Mouse (Mus musculus) left cerebral cortex, postnatal 4 days (tissue): ENCODE measurements around the gene Zfp871. TPM values are rescaled to one million over a fixed set of nuclear protein-coding genes. Genes with fewer than 3 reads are reported as not detected.

Experiments
- DNase-seq: peaks from one replicate; pipeline ENCODE4 v3.0.0-alpha.2; 2022
- intact Hi-C: fragments of 180-260 bp; cut with DNase I; formaldehyde crosslinking; loops from one replicate; pipeline ENCODE4 v1.15.1; 2025
- total RNA-seq, 2 experiments: library from RNA; stranded (reverse); gene quantifications; 2 replicates each; pipeline ENCODE4 v1.2.3; 2021

Zfp871 gene
- total RNA-seq = 10 to 100 TPM; 78.3 to 86.9 TPM

- intact Hi-C loops = no loop called here
- peak; percentile 84 for DNase-seq
Measured at GRCm38 (mm10) chr17:32788094-32788559, at the start of gene Zfp871. Gene Zfp871 (minus strand): TSS chr17:32788287.

- DNase-seq = no peak
- intact Hi-C loops = no loop called here
Measured at GRCm38 (mm10) chr17:32830418-32830782, 42.3 kb upstream of the Zfp871 start.

- peak; percentile 73 for DNase-seq
- intact Hi-C loops = no loop called here
Measured at GRCm38 (mm10) chr17:32829540-32830417, 41.7 kb upstream of the Zfp871 start, which contains the start of gene Zfp799. Gene Zfp799 (minus strand): TSS chr17:32830261.

DNA sequence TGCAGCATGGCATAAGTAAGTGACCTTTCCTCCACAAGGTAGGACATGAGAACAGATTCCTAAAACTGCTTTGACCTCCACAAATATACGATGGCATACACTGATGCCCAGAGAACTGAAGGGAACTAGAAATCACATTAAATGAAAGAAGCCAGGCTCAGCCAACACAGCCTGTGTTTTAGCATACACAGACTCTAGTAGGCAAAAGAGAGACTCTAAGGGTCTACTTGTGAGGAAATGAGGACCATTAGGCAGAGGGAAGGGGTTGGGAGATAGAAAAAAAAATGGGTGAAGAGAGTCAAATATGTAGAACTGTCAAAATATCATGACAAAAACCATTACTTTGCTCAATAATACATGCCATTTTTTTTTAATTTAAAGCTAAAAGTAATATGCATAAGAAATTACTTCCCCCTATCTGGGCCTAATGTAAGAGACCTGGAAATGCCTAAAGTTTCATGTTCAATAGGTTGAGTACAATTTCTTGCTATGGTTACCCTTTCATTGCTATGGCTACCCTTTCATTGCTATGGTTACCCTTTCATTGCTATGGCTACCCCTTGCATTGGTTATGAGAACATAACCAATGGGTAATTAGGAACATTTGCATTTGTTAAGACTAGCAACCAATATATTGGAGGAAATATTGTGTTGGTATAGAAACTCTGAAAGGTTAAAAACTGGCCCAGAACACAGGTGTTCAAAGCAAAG is 28.1 kb upstream of the Zfp871 start:
- intact Hi-C loops = no loop called here
- no peak for DNase-seq

DNA sequence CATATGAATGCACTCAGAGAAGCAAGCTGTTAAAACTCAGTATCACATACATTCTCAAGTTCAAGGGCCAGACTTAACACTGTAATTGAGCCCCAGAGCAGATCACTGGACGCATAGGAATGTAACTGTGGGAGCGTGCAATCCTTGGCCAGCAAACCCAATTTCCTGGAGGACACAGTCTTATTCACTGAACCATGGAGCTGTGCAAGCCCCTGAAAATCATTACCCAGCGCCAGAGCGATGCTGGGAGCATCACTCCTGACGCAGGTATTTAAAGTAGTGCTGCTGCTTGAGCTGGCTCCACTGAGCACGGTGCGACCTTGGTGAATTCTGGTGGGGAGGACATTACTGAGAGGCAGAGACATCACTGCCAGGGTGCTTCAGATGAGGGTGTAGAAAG is 26.0 kb upstream of the Zfp871 start:
- intact Hi-C loops = no loop called here
- DNase-seq = no peak

DNA sequence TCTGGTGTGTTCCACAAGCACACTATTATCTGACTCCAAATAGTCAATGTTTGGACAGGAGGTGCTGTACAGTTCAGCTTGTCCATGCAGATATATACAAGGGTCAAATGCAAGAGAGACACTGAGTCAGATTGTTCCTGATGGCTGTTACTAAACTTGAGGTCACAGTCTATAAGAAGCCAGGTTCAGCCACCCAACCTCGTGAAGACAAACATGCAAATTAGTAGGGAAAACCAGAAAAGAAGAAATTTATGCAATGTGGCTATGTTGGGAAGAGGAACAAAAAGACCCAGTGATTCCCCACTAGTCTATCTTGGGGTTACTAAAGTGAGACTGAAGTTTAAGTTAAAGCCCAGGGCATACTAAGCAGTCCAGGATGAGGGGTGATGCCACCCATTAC is 22.6 kb upstream of the Zfp871 start:
- intact Hi-C loops = no loop called here
- DNase-seq = no peak

- peak; percentile 67 for DNase-seq
- intact Hi-C loops = no loop called here
Measured at GRCm38 (mm10) chr17:32809544-32810374, 21.7 kb upstream of the Zfp871 start, which contains the start of gene Zfp811. Gene Zfp811 (minus strand): TSS chr17:32809931.

GRCm38 (mm10) chr17:32808921-32809320 is 20.8 kb upstream of the Zfp871 start:
- no peak for DNase-seq
- intact Hi-C loops = no loop called here

- intact Hi-C loops = no loop called here
- no peak for DNase-seq
Measured at GRCm38 (mm10) chr17:32789244-32789643, 1.2 kb upstream of the Zfp871 start.

GRCm38 (mm10) chr17:32788576-32788975 is 489 bp upstream of the Zfp871 start:
- intact Hi-C loops = no loop called here
- no peak for DNase-seq

- peak; percentile 42 for DNase-seq
- intact Hi-C loops = no loop called here
Measured at GRCm38 (mm10) chr17:32787436-32788093, 522 bp downstream of the Zfp871 start.

GRCm38 (mm10) chr17:32786944-32787343 is 1.1 kb downstream of the Zfp871 start:
- intact Hi-C loops = no loop called here
- DNase-seq = no peak

DNA sequence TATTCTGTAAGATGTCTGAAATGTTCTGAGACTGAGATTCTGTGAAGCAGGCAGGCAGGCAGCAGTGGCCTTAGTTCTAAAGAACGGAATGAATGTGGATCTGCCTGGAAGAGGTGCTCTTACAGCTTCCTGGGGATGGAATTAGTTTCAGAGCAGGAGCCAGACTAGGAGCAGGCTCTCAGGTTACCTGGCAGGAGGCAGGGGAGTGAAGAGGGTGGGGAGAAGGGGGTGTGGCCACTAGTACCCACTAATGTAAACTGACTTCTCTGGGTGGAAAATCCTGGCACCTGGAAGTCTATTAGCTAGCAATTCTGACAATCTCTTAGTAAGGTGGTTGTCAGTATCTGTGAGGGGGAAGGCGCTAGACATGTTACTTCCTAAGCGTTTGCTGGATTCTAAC is 2.4 kb downstream of the Zfp871 start:
- intact Hi-C loops = no loop called here
- no peak for DNase-seq

- intact Hi-C loops = no loop called here
- DNase-seq = no peak
Measured at GRCm38 (mm10) chr17:32777564-32777963, 10.5 kb downstream of the Zfp871 start.

- no peak for DNase-seq
- intact Hi-C loops = no loop called here
Measured at GRCm38 (mm10) chr17:32771213-32771612, 16.9 kb downstream of the Zfp871 start.

GRCm38 (mm10) chr17:32766422-32766821 is 21.7 kb downstream of the Zfp871 start:
- DNase-seq = no peak
- intact Hi-C loops = no loop called here

GRCm38 (mm10) chr17:32757331-32757730 is 30.8 kb downstream of the Zfp871 start:
- intact Hi-C loops = no loop called here
- no peak for DNase-seq

GRCm38 (mm10) chr17:32753634-32754033 is 34.5 kb downstream of the Zfp871 start:
- peak; percentile 40 for DNase-seq
- intact Hi-C loops = no loop called here

GRCm38 (mm10) chr17:32752813-32753360 is 35.2 kb downstream of the Zfp871 start:
- intact Hi-C loops = no loop called here
- no peak for DNase-seq

DNA sequence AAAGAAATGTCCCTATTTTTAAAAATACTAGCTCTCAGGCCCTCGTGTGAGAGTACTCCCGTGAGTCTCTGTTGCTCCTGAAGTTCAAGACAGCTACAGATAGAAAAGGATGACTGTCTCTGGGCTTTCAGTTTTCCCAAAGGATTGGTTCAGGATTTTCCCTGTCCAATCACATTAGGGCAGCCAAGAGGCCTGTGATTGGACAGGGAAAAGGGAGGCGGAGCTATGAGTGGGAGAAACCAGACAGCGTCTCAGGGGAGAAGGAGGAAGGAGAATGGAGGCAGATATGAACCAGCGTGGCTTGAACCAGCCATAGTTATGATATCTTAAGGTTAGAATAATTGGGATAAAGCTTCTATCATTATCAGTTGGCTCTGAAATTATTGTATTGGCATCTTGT is 37.5 kb downstream of the Zfp871 start:
- DNase-seq = no peak
- intact Hi-C loops = no loop called here
